Mouse (Mus musculus) stomach, postnatal 0 days (tissue): ENCODE measurements at regions not wholly inside any gene's neighbourhood (a gene's known extent, or its start where the extent isn't known, plus 50 kb on each side); places are given as distances from the start of the nearest gene placed in this dataset.

Experiments used
- ATAC-seq: fragments of 200-750 bp; cut with Nextera tagmentation; 2 replicates; pipeline ENCODE4 v1.8.0; 2017; ENCODE audit not compliant: low FRiP score, low TSS enrichment
- DNase-seq: peaks from one replicate; pipeline ENCODE4 v3.0.0-alpha.2; 2016; ENCODE audit warnings: low spot score
- H3K27ac ChIP-seq: fragments of 300-500 bp; sonication (generic); replicated peaks from 2 replicates; pipeline ENCODE4 v1.5.1; 2014; ENCODE audit warnings: mild to moderate bottlenecking, control low read depth
- H3K27me3 ChIP-seq: fragments of 300-500 bp; sonication (generic); 2 replicates; pipeline ENCODE4 v1.6.1; 2014; ENCODE audit warnings: low read length; ENCODE audit not compliant: control insufficient read depth, insufficient read depth
- H3K36me3 ChIP-seq: fragments of 300-500 bp; sonication (generic); 2 replicates; pipeline ENCODE4 v1.6.1; 2014; ENCODE audit warnings: low read length, mixed read lengths; ENCODE audit not compliant: control insufficient read depth, insufficient read depth
- H3K4me1 ChIP-seq: fragments of 300-500 bp; sonication (generic); replicated peaks from 2 replicates; pipeline ENCODE4 v1.6.1; 2014; ENCODE audit warnings: antibody characterized with exemption; ENCODE audit not compliant: control insufficient read depth, insufficient read depth
- H3K4me2 ChIP-seq: fragments of 300-500 bp; sonication (generic); replicated peaks from 2 replicates; pipeline ENCODE4 v1.6.1; 2014; ENCODE audit warnings: low read depth, mild to moderate bottlenecking, control low read depth, moderate library complexity
- H3K4me3 ChIP-seq: fragments of 300-500 bp; sonication (generic); 2 replicates; pipeline ENCODE4 v1.5.1; 2014; ENCODE audit warnings: low read depth, low read length, control low read depth
- H3K9ac ChIP-seq: fragments of 300-500 bp; sonication (generic); 2 replicates; pipeline ENCODE4 v1.6.1; 2014; ENCODE audit warnings: mild to moderate bottlenecking, low read length, control low read depth, mixed read lengths
- H3K9me3 ChIP-seq: fragments of 300-500 bp; sonication (generic); 2 replicates; pipeline ENCODE4 v1.6.1; 2016; ENCODE audit warnings: low read length; ENCODE audit not compliant: control insufficient read depth
- CTCF ChIP-seq: IDR thresholded peaks from 2 replicates; pipeline ENCODE4 v1.5.1; 2016; ENCODE audit warnings: antibody characterized with exemption, low read depth, mild to moderate bottlenecking, moderate library complexity
- EP300 ChIP-seq: optimal IDR thresholded peaks from 2 replicates; pipeline ENCODE3; 2016; ENCODE audit warnings: antibody characterized with exemption
- whole genome bisulfite sequencing: fragments of 180-500 bp; shearing (Covaris S2); extraction: QIAGEN DNeasy Blood & Tissue Kit; methylation state at CpG from one replicate; pipeline ENCODE4 v1.1.7; 2014; 5-methylcytosine and 5-hydroxymethylcytosine counted together

GRCm38 (mm10) chr8:86208812-86209262 lies 368.1 kb downstream of the Phkb start:
- H3K9ac ChIP-seq = no peak overlapping the region
- H3K27ac ChIP-seq = no peak overlapping the region
- H3K27me3 ChIP-seq = no peaks in the 10 kb centered on the region
- TF ChIP-seq EP300 = no peak
- no peak for TF ChIP-seq CTCF
- H3K36me3 ChIP-seq = no peaks in the 10 kb centered on the region
- no peak overlapping the region for H3K4me3 ChIP-seq
- 46% methylated on average over 5 of the region's 5 CpGs for WGBS
- no peaks in the 10 kb centered on the region for H3K4me1 ChIP-seq
- no peak for DNase-seq
- no peak overlapping the region for H3K4me2 ChIP-seq
- no peak for ATAC-seq
- no peaks in the 10 kb centered on the region for H3K9me3 ChIP-seq

GRCm38 (mm10) chr8:86204421-86205229 lies 363.9 kb downstream of the Phkb start:
- H3K4me3 ChIP-seq = no peak overlapping the region
- no peaks in the 10 kb centered on the region for H3K4me1 ChIP-seq
- no peaks in the 10 kb centered on the region for H3K36me3 ChIP-seq
- no peak for ATAC-seq
- no peak overlapping the region for H3K4me2 ChIP-seq
- WGBS = 60% methylated on average over 6 of the region's 6 CpGs
- no peak overlapping the region for H3K27ac ChIP-seq
- no peak for DNase-seq
- no peak overlapping the region for H3K9ac ChIP-seq
- no peaks in the 10 kb centered on the region for H3K9me3 ChIP-seq
- no peaks in the 10 kb centered on the region for H3K27me3 ChIP-seq
- no peak for TF ChIP-seq CTCF
- no peak for TF ChIP-seq EP300

- 68% methylated on average over 9 of the region's 9 CpGs for WGBS
Observed at GRCm38 (mm10) chr8:86203107-86203506, 362.3 kb downstream of the Phkb start.

GRCm38 (mm10) chr8:86201830-86202229 lies 361.1 kb downstream of the Phkb start:
- TF ChIP-seq CTCF = no peak
- no peak for TF ChIP-seq EP300
- Histone ChIP-seq H3K27ac (no peak overlapping the region), H3K36me3 (no peaks in the 10 kb centered on the region), H3K4me1 (no peaks in the 10 kb centered on the region), H3K4me2 (no peak overlapping the region), H3K9me3 (no peaks in the 10 kb centered on the region), H3K27me3 (no peaks in the 10 kb centered on the region), H3K9ac (no peak overlapping the region), H3K4me3 (no peak overlapping the region)
- DNase-seq = no peak
- WGBS = 47% methylated on average over 4 of the region's 4 CpGs
- ATAC-seq = no peak

More at GRCm38 (mm10) chr8:86203107-86203506, 362.3 kb downstream of the Phkb start:
- H3K27me3 ChIP-seq = no peaks in the 10 kb centered on the region
- no peak for ATAC-seq
- no peaks in the 10 kb centered on the region for H3K36me3 ChIP-seq
- no peak overlapping the region for H3K4me3 ChIP-seq
- no peaks in the 10 kb centered on the region for H3K4me1 ChIP-seq
- no peak for DNase-seq
- no peak overlapping the region for H3K4me2 ChIP-seq
- H3K9me3 ChIP-seq = no peaks in the 10 kb centered on the region
- H3K27ac ChIP-seq = no peak overlapping the region
- TF ChIP-seq CTCF (no peak), EP300 (no peak)
- H3K9ac ChIP-seq = no peak overlapping the region

- 80% methylated on average over 4 of the region's 4 CpGs for WGBS
- Histone ChIP-seq H3K4me1 (no peaks in the 10 kb centered on the region), H3K27ac (no peak overlapping the region), H3K36me3 (no peaks in the 10 kb centered on the region), H3K27me3 (no peaks in the 10 kb centered on the region), H3K4me3 (no peak overlapping the region), H3K9me3 (no peaks in the 10 kb centered on the region), H3K9ac (no peak overlapping the region), H3K4me2 (no peak overlapping the region)
- no peak for ATAC-seq
- TF ChIP-seq EP300 (no peak), CTCF (no peak)
- no peak for DNase-seq
Observed at GRCm38 (mm10) chr8:86192262-86192661, 351.5 kb downstream of the Phkb start.

GRCm38 (mm10) chr8:86184671-86185070 lies 343.9 kb downstream of the Phkb start:
- Histone ChIP-seq H3K4me2 (no peak overlapping the region), H3K4me1 (no peaks in the 10 kb centered on the region), H3K4me3 (no peak overlapping the region), H3K27me3 (no peaks in the 10 kb centered on the region), H3K36me3 (no peaks in the 10 kb centered on the region), H3K9ac (no peak overlapping the region), H3K27ac (no peak overlapping the region), H3K9me3 (no peaks in the 10 kb centered on the region)
- DNase-seq = no peak
- TF ChIP-seq EP300 (no peak), CTCF (no peak)
- WGBS = 81% methylated on average over 5 of the region's 5 CpGs
- no peak for ATAC-seq
